Mouse (Mus musculus): ENCODE measurements at regions not wholly inside any gene's neighbourhood (a gene's known extent, or its start where the extent isn't known, plus 50 kb on each side); places are given as distances from the start of the nearest gene placed in this dataset.

GRCm38 (mm10) chr2:48557123-48557522 lies 256.8 kb upstream of the Acvr2a start:
- TF ChIP-seq CTCF (IDR thresholded peaks at IDR 0.05; ENCODE audit: low read depth) (no peak), EP300 (IDR thresholded peaks at IDR 0.05; ENCODE audit: low read depth) (no peak)

Data from liver, embryonic 14.5 days (tissue).